In the genomic region with DNA sequence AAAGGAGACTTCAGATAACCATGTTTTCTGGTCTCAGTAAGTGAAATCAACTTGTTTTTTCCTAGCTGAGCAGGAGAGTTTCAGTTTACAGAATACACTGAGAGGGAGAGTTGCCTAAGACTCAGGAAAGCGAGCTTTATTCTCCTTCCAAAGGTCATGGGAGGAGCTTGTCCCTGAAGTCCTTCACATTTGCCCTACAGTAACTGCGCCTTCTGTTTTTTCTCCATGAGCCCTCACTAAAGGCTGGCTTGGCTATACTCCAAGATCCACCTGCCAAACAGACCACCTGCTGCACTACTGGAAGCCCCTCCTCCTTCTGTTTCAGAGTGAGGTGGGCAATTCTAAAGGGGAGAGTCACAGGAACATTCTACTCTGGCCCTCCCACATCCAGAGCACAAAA, we compare ENCODE assay signal across 16 mouse cellular contexts. TPM values are rescaled to one million over a fixed set of nuclear protein-coding genes. Genes with fewer than 3 reads are reported as not detected.
DNase-seq lines count a peak whose midpoint lies in the region; ATAC-seq lines count a peak whose summit lies in the region.
"Had no signal": no experiment of that assay in that cellular context is flagged by ENCODE, and none has a peak within 500 bp of the region (broad histone marks: within the 10 kb centered on the region; RNA-seq: fewer than 3 reads in every experiment).

No protein-coding gene starts in this region.

- H3K4me3 ChIP-seq in kidney, embryonic 15.5 days (replicated peaks), result no peak overlapping the region
- no peak overlapping the region for H3K4me3 ChIP-seq in liver, embryonic 16.5 days (ENCODE audit: low read depth, low read length)
- H3K4me3 ChIP-seq in forebrain, embryonic 11.5 days (ENCODE audit: low read depth, low read length), result no peak overlapping the region
- H3K4me3 ChIP-seq: embryonic facial prominence, embryonic 12.5 days; left cerebral cortex, adult 2 months; limb, embryonic 12.5 days; neural tube, embryonic 13.5 days had no signal

- H3K27me3 ChIP-seq in kidney, embryonic 15.5 days, result peaks cover 15% of the 10 kb centered on the region
- peaks cover 11% of the 10 kb centered on the region for H3K27me3 ChIP-seq in liver, embryonic 16.5 days (ENCODE audit: control insufficient read depth, insufficient read depth, low read depth, low read length)
- H3K27me3 ChIP-seq in forebrain, embryonic 11.5 days (ENCODE audit: control insufficient read depth, insufficient read depth, low read length), result peaks cover 12% of the 10 kb centered on the region

- no peak overlapping the region for H3K27ac ChIP-seq in kidney, embryonic 15.5 days
- H3K27ac ChIP-seq in liver, embryonic 16.5 days (ENCODE audit: low read length), result peak overlapping the region; percentile 67
- H3K27ac ChIP-seq in forebrain, embryonic 11.5 days (ENCODE audit: low read depth, low read length), result no peak overlapping the region
- H3K27ac ChIP-seq: embryonic facial prominence, embryonic 12.5 days; left cerebral cortex, adult 2 months; limb, embryonic 12.5 days; neural tube, embryonic 13.5 days had no signal

- peaks cover 17% of the 10 kb centered on the region for H3K4me1 ChIP-seq in kidney, embryonic 15.5 days
- peaks cover 22% of the 10 kb centered on the region for H3K4me1 ChIP-seq in liver, embryonic 16.5 days (ENCODE audit: control insufficient read depth, low read depth, low read length)
- H3K4me1 ChIP-seq in forebrain, embryonic 11.5 days (replicated peaks; ENCODE audit: control insufficient read depth, insufficient read depth, low read length), result peaks cover 8% of the 10 kb centered on the region

- peaks cover 26% of the 10 kb centered on the region for H3K36me3 ChIP-seq in kidney, embryonic 15.5 days
- peaks cover 3% of the 10 kb centered on the region for H3K36me3 ChIP-seq in liver, embryonic 16.5 days (ENCODE audit: control insufficient read depth, insufficient read depth)
- no peaks in the 10 kb centered on the region; the same call in 1 of the 2 replicates for H3K36me3 ChIP-seq in forebrain, embryonic 11.5 days (ENCODE audit: control insufficient read depth, insufficient read depth, low read length)

- 70% methylated on average over 2 of the region's 2 CpGs for WGBS in kidney, embryonic 15.5 days
- 75% methylated on average over 2 of the region's 2 CpGs for WGBS in liver, embryonic 16.5 days (ENCODE audit: insufficient replicate concordance)
- 88% methylated on average over 2 of the region's 2 CpGs for WGBS in forebrain, embryonic 11.5 days

- no peak overlapping the region for H3K4me2 ChIP-seq in kidney, embryonic 15.5 days
- H3K4me2 ChIP-seq in liver, embryonic 16.5 days (ENCODE audit: low read depth, low read length), result no peak overlapping the region
- no peak overlapping the region for H3K4me2 ChIP-seq in forebrain, embryonic 11.5 days (ENCODE audit: low read depth, low read length, severe bottlenecking)
- H3K4me2 ChIP-seq: embryonic facial prominence, embryonic 12.5 days; heart, embryonic 11.5 days; limb, embryonic 12.5 days; neural tube, embryonic 13.5 days had no signal

- H3K9me3 ChIP-seq in kidney, embryonic 15.5 days (replicated peaks), result no peaks in the 10 kb centered on the region
- no peaks in the 10 kb centered on the region for H3K9me3 ChIP-seq in liver, embryonic 16.5 days (replicated peaks; ENCODE audit: control insufficient read depth, low read length)
- no peaks in the 10 kb centered on the region for H3K9me3 ChIP-seq in forebrain, embryonic 11.5 days (ENCODE audit: control insufficient read depth, low read length)
- H3K9me3 ChIP-seq: embryonic facial prominence, embryonic 12.5 days; limb, embryonic 12.5 days; neural tube, embryonic 13.5 days had no signal

- peak; percentile 48 for DNase-seq in kidney, adult 18-20 months
- DNase-seq in ES-CJ7 (ENCODE audit: low read depth, low spot score), result peak; percentile 55
- peak; percentile 55 for DNase-seq in adipocyte (ENCODE audit: low spot score)
- DNase-seq in frontal cortex, postnatal 10 days (ENCODE audit: low spot score in 2 of 2), result no peak
- no peak for DNase-seq in forebrain, embryonic 11.5 days (ENCODE audit: low spot score)
- DNase-seq: cerebellum, postnatal 36 days; heart, postnatal 36 days; right cerebral cortex, postnatal 4 days had no signal

- no peak for ATAC-seq in kidney, embryonic 15.5 days (replicated peaks; ENCODE audit: low FRiP score)
- ATAC-seq in liver, embryonic 16.5 days (ENCODE audit: low read depth), result no peak
- ATAC-seq in forebrain, embryonic 11.5 days (replicated peaks; ENCODE audit: low FRiP score), result no peak
- ATAC-seq: CD4-positive, CD25-positive, alpha-beta regulatory T cell, adult 4 months had no signal

- H3K9ac ChIP-seq in kidney, embryonic 15.5 days, result no peak overlapping the region
- H3K9ac ChIP-seq in liver, embryonic 16.5 days (ENCODE audit: low read depth, low read length), result no peak overlapping the region
- no peak overlapping the region for H3K9ac ChIP-seq in forebrain, embryonic 11.5 days (ENCODE audit: low read length)
- H3K9ac ChIP-seq: embryonic facial prominence, embryonic 12.5 days; limb, embryonic 12.5 days; neural tube, embryonic 13.5 days had no signal

RNA-seq across cellular contexts. Expression of gene Ccs, which starts 3.0 kb away (rescaled TPM):
- 59.3 and 64.5 TPM in 2 replicates for polyA plus RNA-seq in kidney, embryonic 15.5 days (2015; fragmentation: Nextera tagmentation; extraction: Ambion mirVana)
- polyA plus RNA-seq in liver, embryonic 16.5 days (2015; fragmentation: Nextera tagmentation; extraction: Ambion mirVana), result 55.2 and 57.1 TPM in 2 replicates
- polyA plus RNA-seq in forebrain, embryonic 11.5 days (2014; fragmentation: Nextera tagmentation; extraction: Ambion mirVana), result 36.4 and 37.9 TPM in 2 replicates

RNA-seq across cellular contexts. Expression of gene Ccdc87, which starts 3.1 kb away (rescaled TPM):
- polyA plus RNA-seq in kidney, embryonic 15.5 days (2015; fragmentation: Nextera tagmentation; extraction: Ambion mirVana), result not detected in 2 replicates
- polyA plus RNA-seq in liver, embryonic 16.5 days (2015; fragmentation: Nextera tagmentation; extraction: Ambion mirVana), result not detected in 2 replicates
- 0.11 and 0.17 TPM in 2 replicates for polyA plus RNA-seq in forebrain, embryonic 11.5 days (2014; fragmentation: Nextera tagmentation; extraction: Ambion mirVana)
- polyA plus RNA-seq: CD4-positive, CD25-positive, alpha-beta regulatory T cell, adult 4 months; heart, embryonic 11.5 days had no signal

RNA-seq across cellular contexts. Expression of gene Ctsf, which starts 18.8 kb away (rescaled TPM):
- 48.2 and 58.1 TPM in 2 replicates for polyA plus RNA-seq in kidney, embryonic 15.5 days (2015; fragmentation: Nextera tagmentation; extraction: Ambion mirVana)
- polyA plus RNA-seq in liver, embryonic 16.5 days (2015; fragmentation: Nextera tagmentation; extraction: Ambion mirVana), result 27.3 and 30.5 TPM in 2 replicates
- 20.2 and 27.6 TPM in 2 replicates for polyA plus RNA-seq in forebrain, embryonic 11.5 days (2014; fragmentation: Nextera tagmentation; extraction: Ambion mirVana)

RNA-seq across cellular contexts. Expression of gene Rbm14, which starts 24.7 kb away (rescaled TPM):
- 97.3 and 103 TPM in 2 replicates for polyA plus RNA-seq in kidney, embryonic 15.5 days (2015; fragmentation: Nextera tagmentation; extraction: Ambion mirVana)
- polyA plus RNA-seq in liver, embryonic 16.5 days (2015; fragmentation: Nextera tagmentation; extraction: Ambion mirVana), result 39.1 and 41.2 TPM in 2 replicates
- 139 and 144 TPM in 2 replicates for polyA plus RNA-seq in forebrain, embryonic 11.5 days (2014; fragmentation: Nextera tagmentation; extraction: Ambion mirVana)

RNA-seq across cellular contexts. Expression of gene Gm21992, which starts 24.7 kb away (rescaled TPM):
- polyA plus RNA-seq in kidney, embryonic 15.5 days (2015; fragmentation: Nextera tagmentation; extraction: Ambion mirVana), result 38.2 and 40.3 TPM in 2 replicates
- polyA plus RNA-seq in liver, embryonic 16.5 days (2015; fragmentation: Nextera tagmentation; extraction: Ambion mirVana), result 11.7 and 13.7 TPM in 2 replicates
- 15.0 and 31.9 TPM in 2 replicates for polyA plus RNA-seq in forebrain, embryonic 11.5 days (2014; fragmentation: Nextera tagmentation; extraction: Ambion mirVana)

Comparison
In these comparisons a context has a peak if more than half of its experiments do, and no peak if none do; other contexts are left out.
1. DNase-seq: peak in kidney, adult 18-20 months (single experiment), ES-CJ7 (single experiment) and adipocyte (single experiment); none in frontal cortex, postnatal 10 days (0 of 2) and forebrain, embryonic 11.5 days (single experiment).